Mouse (Mus musculus) heart, adult 2 months (tissue): ENCODE results near the gene Zfyve19.

Source experiments
- CTCF ChIP-seq: fragments of 200-600 bp; IDR thresholded peaks from 2 replicates; pipeline ENCODE4 v1.8.1; 2022; ENCODE audit warnings: antibody characterized with exemption, mild to moderate bottlenecking, moderate library complexity
- EP300 ChIP-seq: fragments of 200-500 bp; IDR thresholded peaks from 2 replicates; pipeline ENCODE4 v1.6.1; 2011; ENCODE audit warnings: low read depth, low read length, control low read depth; ENCODE audit not compliant: insufficient read depth
- POLR2A ChIP-seq: fragments of 200-500 bp; IDR thresholded peaks from 2 replicates; pipeline ENCODE4 v1.6.1; 2011; ENCODE audit warnings: mild to moderate bottlenecking, low read depth, low read length, control low read depth; ENCODE audit not compliant: insufficient read depth

GRCm38 (mm10) chr2:119247904-119248303 is 39.5 kb downstream of the Zfyve19 start:
- TF ChIP-seq POLR2A = no peak
- no peak for TF ChIP-seq CTCF
- TF ChIP-seq EP300 = no peak
